Mouse (Mus musculus): ENCODE measurements at regions not wholly inside any gene's neighbourhood (a gene's known extent, or its start where the extent isn't known, plus 50 kb on each side); places are given as distances from the start of the nearest gene placed in this dataset.

- DNase-seq: no peak
Measured at GRCm38 (mm10) chr13:51299047-51299760, 109.2 kb upstream of the S1pr3 start.

GRCm38 (mm10) chr13:51301476-51301875 lies 107.0 kb upstream of the S1pr3 start:
- no peak for DNase-seq

GRCm38 (mm10) chr13:51303112-51303511 lies 105.3 kb upstream of the S1pr3 start:
- DNase-seq: no peak

- no peak for DNase-seq
Measured at GRCm38 (mm10) chr13:51304631-51305030, 103.8 kb upstream of the S1pr3 start.

GRCm38 (mm10) chr13:51309446-51309845 lies 99.0 kb upstream of the S1pr3 start:
- no peak for DNase-seq

- no peak for DNase-seq
Measured at GRCm38 (mm10) chr13:51310041-51310440, 98.4 kb upstream of the S1pr3 start.

GRCm38 (mm10) chr13:51311679-51312255 lies 96.7 kb upstream of the S1pr3 start:
- DNase-seq: no peak

- DNase-seq: no peak
Measured at GRCm38 (mm10) chr13:51313129-51313850, 95.1 kb upstream of the S1pr3 start.

GRCm38 (mm10) chr13:51314541-51314977 lies 93.9 kb upstream of the S1pr3 start:
- DNase-seq: no peak

GRCm38 (mm10) chr13:51315008-51315778 lies 93.2 kb upstream of the S1pr3 start:
- no peak for DNase-seq

- DNase-seq: no peak
Measured at GRCm38 (mm10) chr13:51315779-51316041, 92.7 kb upstream of the S1pr3 start.

GRCm38 (mm10) chr13:51323058-51323715 lies 85.3 kb upstream of the S1pr3 start:
- no peak for DNase-seq

- DNase-seq: no peak
Measured at GRCm38 (mm10) chr13:51324714-51325113, 83.7 kb upstream of the S1pr3 start.

GRCm38 (mm10) chr13:51325298-51325697 lies 83.1 kb upstream of the S1pr3 start:
- DNase-seq: no peak

- DNase-seq: no peak
Measured at GRCm38 (mm10) chr13:51326128-51326527, 82.3 kb upstream of the S1pr3 start.

- no peak for DNase-seq
Measured at GRCm38 (mm10) chr13:51328131-51328970, 80.1 kb upstream of the S1pr3 start.

GRCm38 (mm10) chr13:51328971-51329346 lies 79.5 kb upstream of the S1pr3 start:
- no peak for DNase-seq

GRCm38 (mm10) chr13:51329717-51330116 lies 78.7 kb upstream of the S1pr3 start:
- no peak for DNase-seq

- DNase-seq: no peak
Measured at GRCm38 (mm10) chr13:51332271-51332670, 76.2 kb upstream of the S1pr3 start.

- no peak for DNase-seq
Measured at GRCm38 (mm10) chr13:51333481-51333880, 75.0 kb upstream of the S1pr3 start.

GRCm38 (mm10) chr13:51336726-51337125 lies 71.7 kb upstream of the S1pr3 start:
- DNase-seq: no peak

GRCm38 (mm10) chr13:51337931-51338330 lies 70.5 kb upstream of the S1pr3 start:
- no peak for DNase-seq
